Mouse (Mus musculus): ENCODE measurements at regions not wholly inside any gene's neighbourhood (a gene's known extent, or its start where the extent isn't known, plus 50 kb on each side); places are given as distances from the start of the nearest gene placed in this dataset.

- TF ChIP-seq CTCF (IDR thresholded peaks at IDR 0.05; ENCODE audit: low read depth) (no peak), EP300 (IDR thresholded peaks at IDR 0.05; ENCODE audit: low read depth) (no peak)
These were observed 936.2 kb upstream of the Pou3f3 start for GRCm38 (mm10) chr1:41759366-41759765.

Measured in liver, postnatal 0 days (tissue).